Mouse (Mus musculus) neural tube, embryonic 11.5 days (tissue): ENCODE data around the gene Gyg. TPM values are rescaled to one million over a fixed set of nuclear protein-coding genes. Genes with fewer than 3 reads are reported as not detected.

Source experiments
- ATAC-seq: fragments of 200-750 bp; cut with Nextera tagmentation; 2 replicates; pipeline ENCODE4 v1.8.0; 2017; ENCODE audit warnings: moderate number of reproducible peaks, mild to moderate bottlenecking, moderate TSS enrichment, moderate library complexity; ENCODE audit not compliant: insufficient read depth, low FRiP score, low TSS enrichment
- DNase-seq: peaks from one replicate; pipeline ENCODE4 v3.0.0-alpha.2; 2015; ENCODE audit warnings: low spot score
- H3K27ac ChIP-seq: fragments of 300-500 bp; sonication (generic); 2 replicates; pipeline ENCODE4 v1.5.1; 2014; ENCODE audit warnings: low read depth, mild to moderate bottlenecking, low read length
- H3K27me3 ChIP-seq: fragments of 300-500 bp; sonication (generic); 2 replicates; pipeline ENCODE4 v1.6.1; 2014; ENCODE audit warnings: mild to moderate bottlenecking, low read length, mixed read lengths; ENCODE audit not compliant: control insufficient read depth, insufficient read depth
- H3K36me3 ChIP-seq: fragments of 300-500 bp; sonication (generic); 2 replicates; pipeline ENCODE4 v1.6.1; 2014; ENCODE audit warnings: mild to moderate bottlenecking, low read length, moderate library complexity, mixed read lengths; ENCODE audit not compliant: control insufficient read depth, insufficient read depth
- H3K4me1 ChIP-seq: fragments of 300-500 bp; sonication (generic); 2 replicates; pipeline ENCODE4 v1.6.1; 2014; ENCODE audit warnings: low read length, mixed read lengths; ENCODE audit not compliant: control insufficient read depth, insufficient read depth
- H3K4me2 ChIP-seq: fragments of 300-500 bp; sonication (generic); 2 replicates; pipeline ENCODE4 v1.6.1; 2014; ENCODE audit warnings: low read depth, mild to moderate bottlenecking, moderate library complexity
- H3K4me3 ChIP-seq: fragments of 300-500 bp; sonication (generic); 2 replicates; pipeline ENCODE4 v1.5.1; 2014; ENCODE audit warnings: low read depth, low read length
- H3K9ac ChIP-seq: fragments of 300-500 bp; sonication (generic); 2 replicates; pipeline ENCODE4 v1.6.1; 2014; ENCODE audit warnings: mild to moderate bottlenecking, low read length
- H3K9me3 ChIP-seq: fragments of 300-500 bp; sonication (generic); 2 replicates; pipeline ENCODE4 v1.6.1; 2016; ENCODE audit warnings: low read length; ENCODE audit not compliant: control insufficient read depth
- WGBS: fragments of 180-500 bp; shearing (Covaris S2); extraction: QIAGEN DNeasy Blood & Tissue Kit; methylation state at CpG from one replicate; pipeline ENCODE4 v1.1.7; 2014; 5-methylcytosine and 5-hydroxymethylcytosine counted together
- polyA plus RNA-seq: library from polyadenylated mRNA; unstranded; fragments of >200 nt; fragmentation: Nextera tagmentation; extraction: Ambion mirVana; gene quantifications from 2 replicates; pipeline ENCODE4 v1.2.1, GENCODE M21; 2014

Gene Gyg
- polyA plus RNA-seq, 1 experiment from 2014 or later: 32.5 TPM

DNA sequence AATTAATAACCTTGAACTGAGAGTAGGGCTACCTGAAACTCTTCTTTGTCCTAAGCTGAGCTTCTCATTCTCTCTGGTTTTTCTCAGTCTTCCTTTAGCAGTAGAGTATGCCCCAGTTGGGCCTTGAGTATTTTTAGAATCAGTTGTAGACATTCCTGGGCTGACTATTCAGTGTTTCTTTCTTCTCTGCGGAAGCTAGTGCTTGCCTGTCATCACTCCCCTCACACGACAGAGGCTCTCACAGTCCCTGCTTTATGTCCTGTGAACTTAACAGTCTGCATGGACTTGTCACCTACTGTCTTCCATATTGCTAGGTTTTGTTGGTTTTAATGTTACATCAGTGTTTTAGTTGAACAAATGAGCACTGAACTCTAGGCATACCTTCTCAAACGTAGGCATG lies 73.0 kb downstream of the Gyg start:
- Histone ChIP-seq H3K4me2 (no peak overlapping the region), H3K36me3 (no peaks in the 10 kb centered on the region), H3K4me1 (no peaks in the 10 kb centered on the region), H3K4me3 (no peak overlapping the region), H3K27me3 (no peaks in the 10 kb centered on the region), H3K27ac (no peak overlapping the region), H3K9me3 (no peaks in the 10 kb centered on the region), H3K9ac (no peak overlapping the region)
- 77% methylated on average over 3 of the region's 3 CpGs for WGBS
- no peak for ATAC-seq
- no peak for DNase-seq

DNA sequence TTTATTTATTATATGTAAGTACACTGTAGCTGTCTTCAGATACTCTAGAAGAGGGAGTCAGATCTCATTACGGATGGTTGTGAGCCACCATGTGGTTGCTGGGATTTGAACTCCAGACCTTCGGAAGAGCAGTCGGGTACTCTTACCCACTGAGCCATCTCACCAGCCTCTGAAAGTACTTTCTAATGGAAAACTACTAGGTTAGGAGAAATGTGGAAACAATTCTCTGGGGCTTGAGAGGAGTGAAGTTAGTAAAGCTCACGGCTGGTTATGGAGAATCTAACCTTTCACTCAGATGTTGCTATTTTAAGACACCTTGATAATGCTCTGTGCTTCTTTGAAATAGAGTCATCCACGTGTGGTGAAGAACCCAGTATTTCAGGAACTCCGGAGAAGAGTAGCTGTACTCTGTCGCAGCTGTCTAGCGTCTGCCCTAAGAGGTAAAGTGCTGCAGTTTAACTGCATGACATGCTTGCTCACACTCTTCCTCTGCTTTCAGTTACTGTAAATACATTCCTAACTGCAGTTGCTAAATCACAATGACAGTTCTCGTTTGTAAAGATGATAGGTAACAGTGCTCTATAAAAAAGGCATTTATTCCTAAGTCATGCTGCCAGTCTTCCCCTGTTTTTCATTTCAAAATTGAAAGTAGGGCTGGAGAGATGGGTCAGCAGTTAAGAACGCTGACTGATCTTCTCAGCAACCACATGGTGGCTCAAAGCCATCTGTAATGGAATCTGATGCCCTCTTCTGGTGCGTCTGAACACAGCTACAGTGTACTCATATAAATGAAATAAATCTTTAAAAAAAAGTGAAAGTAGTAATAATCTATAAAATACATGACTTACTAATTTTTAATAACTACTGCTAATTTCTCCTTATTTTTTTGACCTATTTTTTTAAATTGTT lies 78.7 kb downstream of the Gyg start:
- Histone ChIP-seq H3K36me3 (no peaks in the 10 kb centered on the region), H3K27ac (no peak overlapping the region), H3K4me1 (no peaks in the 10 kb centered on the region), H3K9me3 (no peaks in the 10 kb centered on the region), H3K9ac (no peak overlapping the region), H3K4me3 (no peak overlapping the region), H3K4me2 (no peak overlapping the region), H3K27me3 (no peaks in the 10 kb centered on the region)
- DNase-seq: no peak
- no peak for ATAC-seq
- 87% methylated on average over 11 of the region's 11 CpGs for WGBS

Other genes starting within 250 kb of the Gyg start
- 2.6 and 4.2 TPM in 2 replicates for gene Cp, start 198.3 kb downstream of the Gyg start, polyA plus RNA-seq
- gene Hps3, start 120.0 kb downstream of the Gyg start, polyA plus RNA-seq: 13.0 and 13.5 TPM in 2 replicates
- 21.0 and 22.6 TPM in 2 replicates for gene Hltf, start 97.5 kb downstream of the Gyg start, polyA plus RNA-seq
- 1.1 and 1.2 TPM in 2 replicates for gene Cpa3, start 86.9 kb upstream of the Gyg start, polyA plus RNA-seq
- not detected in 2 replicates for gene Cpb1, start 120.4 kb upstream of the Gyg start, polyA plus RNA-seq
- gene Agtr1b, start 211.9 kb upstream of the Gyg start, polyA plus RNA-seq: not detected in 2 replicates